In genomic region chr16:71230104-71230653, GRCm38 (mm10) we compare ENCODE assay signal across 19 mouse cellular contexts.
"Had no signal": no experiment of that assay in that cellular context is flagged by ENCODE, and none has a peak within 500 bp of the region (broad histone marks: within the 10 kb centered on the region; RNA-seq: fewer than 3 reads in every experiment).

No protein-coding gene starts in this region.

- ATAC-seq: midbrain, embryonic 13.5 days; midbrain, embryonic 15.5 days had no signal

- H3K4me3 ChIP-seq: midbrain, embryonic 10.5 days; midbrain, embryonic 13.5 days; midbrain, embryonic 15.5 days; myocyte; neural tube, embryonic 12.5 days; neural tube, embryonic 15.5 days had no signal

- H3K27me3 ChIP-seq: midbrain, embryonic 13.5 days; midbrain, embryonic 15.5 days; neural tube, embryonic 12.5 days; neural tube, embryonic 15.5 days had no signal

- H3K4me1 ChIP-seq: midbrain, embryonic 10.5 days; midbrain, embryonic 13.5 days; midbrain, embryonic 15.5 days; neural tube, embryonic 12.5 days; neural tube, embryonic 15.5 days had no signal

- H3K9me3 ChIP-seq: midbrain, embryonic 10.5 days; midbrain, embryonic 13.5 days; midbrain, embryonic 15.5 days; neural tube, embryonic 12.5 days; neural tube, embryonic 15.5 days had no signal

- H3K27ac ChIP-seq: liver, embryonic 14.5 days; midbrain, embryonic 10.5 days; midbrain, embryonic 13.5 days; midbrain, embryonic 15.5 days; neural tube, embryonic 12.5 days; neural tube, embryonic 15.5 days had no signal

- H3K9ac ChIP-seq: liver, embryonic 14.5 days; lung, embryonic 14.5 days; midbrain, embryonic 13.5 days; midbrain, embryonic 15.5 days; neural tube, embryonic 12.5 days; neural tube, embryonic 15.5 days had no signal

- H3K4me2 ChIP-seq: lung, embryonic 14.5 days; midbrain, embryonic 13.5 days; midbrain, embryonic 15.5 days; neural tube, embryonic 12.5 days; neural tube, embryonic 15.5 days had no signal

- DNase-seq: lung, adult 18-20 months; lung, embryonic 14.5 days; lung, postnatal 10 days; lung, postnatal 4 days; retina, postnatal 1 day; right cerebral cortex, adult 18-20 months; right cerebral cortex, postnatal 25 days; right cerebral cortex, postnatal 4 days; spleen, adult 18-20 months; thymus, adult 18-20 months; thymus, postnatal 14 days; thymus, postnatal 36 days had no signal

- H3K36me3 ChIP-seq: midbrain, embryonic 10.5 days; midbrain, embryonic 13.5 days; midbrain, embryonic 15.5 days; neural tube, embryonic 12.5 days; neural tube, embryonic 15.5 days had no signal
